Mouse (Mus musculus): Measurements from ENCODE around the gene Cep97. TPM values are rescaled to one million over a fixed set of nuclear protein-coding genes. Genes with fewer than 3 reads are reported as not detected.

Cep97 gene
- polyA plus RNA-seq, 1 experiment, result 3.0 TPM

DNA sequence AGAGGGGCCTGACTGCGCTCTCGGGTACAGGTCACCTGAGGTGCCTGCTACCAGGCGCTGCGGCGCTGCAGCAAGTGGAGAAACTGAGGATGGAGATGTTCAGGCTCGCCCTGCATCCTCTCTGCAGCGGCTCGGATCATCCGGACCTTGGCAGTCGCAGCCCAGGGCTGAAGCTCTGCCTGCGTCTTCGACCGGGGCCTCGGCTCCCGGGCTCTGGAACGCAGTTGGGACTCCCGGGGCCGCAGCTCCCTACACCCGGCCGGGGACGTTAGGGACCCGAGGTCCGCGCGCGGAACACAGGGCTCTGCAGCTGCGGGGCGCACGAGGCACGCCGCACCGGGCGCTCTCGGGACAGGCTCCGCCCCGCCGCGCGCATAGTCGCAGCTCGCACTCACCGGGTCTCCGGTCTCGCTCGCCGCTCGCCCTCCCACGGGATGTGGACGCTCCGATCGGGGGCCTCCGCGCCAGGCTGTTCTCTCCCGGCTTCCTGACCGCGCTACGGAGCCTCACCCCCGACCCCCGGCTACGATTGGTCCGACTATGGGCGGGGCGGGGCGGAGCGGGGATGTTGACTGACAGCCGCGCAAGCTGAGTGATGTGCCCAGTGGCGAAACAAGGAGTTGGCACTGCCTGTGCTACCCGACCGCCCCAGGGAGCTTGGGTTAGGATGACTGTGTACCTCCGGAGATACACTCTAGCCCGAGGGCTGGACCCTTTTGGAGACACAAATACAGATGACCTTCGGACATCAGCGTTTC is 39.6 kb downstream of the Cep97 start, which contains the start of gene Nxpe3:
Gene Nxpe3 (minus strand): TSS at position 393 of the 758 bp plus-strand sequence.
- H3K36me3 ChIP-seq (ENCODE audit: control insufficient read depth, insufficient read depth, low read length), result no peaks in the 10 kb centered on the region
- peaks cover 3% of the 10 kb centered on the region; the same call in 1 of the 2 replicates for H3K4me1 ChIP-seq (ENCODE audit: control insufficient read depth, insufficient read depth, low read length)
- peak within 1 kb of the TSS; percentile 7; the same call in 1 of the 2 replicates for H3K27ac ChIP-seq (ENCODE audit: control insufficient read depth, insufficient read depth, low read depth, low read length)
- TF ChIP-seq CTCF (IDR thresholded peaks at IDR 0.05; ENCODE audit: control insufficient read depth, insufficient read depth, insufficient replicate concordance, low read depth, low read length), result no peak
- peak; percentile 12 for TF ChIP-seq POLR2A (IDR thresholded peaks at IDR 0.05; ENCODE audit: control insufficient read depth, low read depth, low read length)
- peak within 1 kb of the TSS; percentile 84 for H3K4me3 ChIP-seq (ENCODE audit: control insufficient read depth, low read depth, low read length)
- H3K27me3 ChIP-seq (ENCODE audit: control insufficient read depth, insufficient read depth, low read length), result no peaks in the 10 kb centered on the region

DNA sequence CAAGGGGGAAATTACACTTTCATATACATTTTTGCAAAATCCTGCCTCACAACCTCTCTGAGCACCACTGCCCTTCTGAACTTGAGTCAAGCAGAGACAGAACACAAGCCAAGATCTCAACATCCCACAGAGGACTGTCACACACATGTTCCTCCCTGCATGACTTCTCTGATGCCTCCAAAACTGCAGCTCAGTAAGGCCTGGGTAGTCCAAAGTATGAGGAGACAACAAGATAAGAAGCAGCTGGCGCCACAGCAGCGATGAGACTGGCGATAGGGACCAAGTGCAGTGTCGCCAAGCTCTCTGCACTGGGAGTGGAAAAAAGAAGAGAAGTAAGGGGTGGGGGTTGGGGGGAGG is 40.1 kb downstream of the Cep97 start:
- Histone ChIP-seq H3K27ac (ENCODE audit: control insufficient read depth, insufficient read depth, low read depth, low read length) (no peak overlapping the region), H3K27me3 (ENCODE audit: control insufficient read depth, insufficient read depth, low read length) (no peaks in the 10 kb centered on the region), H3K4me3 (ENCODE audit: control insufficient read depth, low read depth, low read length) (peak overlapping the region; percentile 84), H3K36me3 (ENCODE audit: control insufficient read depth, insufficient read depth, low read length) (no peaks in the 10 kb centered on the region), H3K4me1 (ENCODE audit: control insufficient read depth, insufficient read depth, low read length) (peaks cover 3% of the 10 kb centered on the region; the same call in 1 of the 2 replicates)
- TF ChIP-seq CTCF (IDR thresholded peaks at IDR 0.05; ENCODE audit: control insufficient read depth, insufficient read depth, insufficient replicate concordance, low read depth, low read length) (no peak), POLR2A (IDR thresholded peaks at IDR 0.05; ENCODE audit: control insufficient read depth, low read depth, low read length) (no peak)

DNA sequence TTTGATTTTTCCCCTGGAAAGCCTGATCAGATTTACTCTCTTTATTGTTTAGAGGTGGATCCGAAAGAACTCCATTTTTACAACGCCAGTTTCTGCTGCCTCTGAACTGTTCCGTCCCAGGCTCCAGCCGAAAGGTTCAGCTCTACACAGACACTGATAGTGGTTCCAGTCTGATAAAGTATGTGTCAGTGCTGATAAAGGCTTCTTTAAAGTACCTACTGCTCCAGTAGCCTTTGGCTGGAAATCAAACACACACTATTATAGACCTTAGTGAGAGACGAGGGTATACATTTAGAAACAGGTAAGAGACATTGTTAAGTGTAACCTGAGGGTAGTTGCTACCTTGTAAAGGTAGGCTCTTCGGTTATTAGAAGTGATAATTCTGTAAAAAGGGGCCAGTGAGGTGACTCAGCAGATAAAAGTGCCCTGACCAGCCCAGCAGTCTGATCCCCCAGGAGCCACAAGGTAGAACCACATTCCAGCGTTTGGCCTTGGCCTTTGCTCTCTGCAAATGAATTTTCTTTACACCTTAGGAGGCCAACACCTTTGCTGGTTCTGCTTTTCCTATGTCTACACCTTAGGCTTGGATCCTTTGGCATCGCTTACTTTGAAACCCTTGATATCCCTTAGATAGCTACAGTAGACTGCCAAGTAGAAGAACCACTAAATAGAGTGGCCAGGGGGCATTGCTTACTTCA is 41.1 kb downstream of the Cep97 start:
- Histone ChIP-seq H3K4me3 (ENCODE audit: control insufficient read depth, low read depth, low read length) (peak overlapping the region; percentile 84), H3K36me3 (ENCODE audit: control insufficient read depth, insufficient read depth, low read length) (no peaks in the 10 kb centered on the region), H3K27me3 (ENCODE audit: control insufficient read depth, insufficient read depth, low read length) (no peaks in the 10 kb centered on the region), H3K27ac (ENCODE audit: control insufficient read depth, insufficient read depth, low read depth, low read length) (no peak overlapping the region), H3K4me1 (ENCODE audit: control insufficient read depth, insufficient read depth, low read length) (peaks cover 3% of the 10 kb centered on the region; the same call in 1 of the 2 replicates)
- TF ChIP-seq CTCF (IDR thresholded peaks at IDR 0.05; ENCODE audit: control insufficient read depth, insufficient read depth, insufficient replicate concordance, low read depth, low read length), result no peak
- no peak for TF ChIP-seq POLR2A (IDR thresholded peaks at IDR 0.05; ENCODE audit: control insufficient read depth, low read depth, low read length)

DNA sequence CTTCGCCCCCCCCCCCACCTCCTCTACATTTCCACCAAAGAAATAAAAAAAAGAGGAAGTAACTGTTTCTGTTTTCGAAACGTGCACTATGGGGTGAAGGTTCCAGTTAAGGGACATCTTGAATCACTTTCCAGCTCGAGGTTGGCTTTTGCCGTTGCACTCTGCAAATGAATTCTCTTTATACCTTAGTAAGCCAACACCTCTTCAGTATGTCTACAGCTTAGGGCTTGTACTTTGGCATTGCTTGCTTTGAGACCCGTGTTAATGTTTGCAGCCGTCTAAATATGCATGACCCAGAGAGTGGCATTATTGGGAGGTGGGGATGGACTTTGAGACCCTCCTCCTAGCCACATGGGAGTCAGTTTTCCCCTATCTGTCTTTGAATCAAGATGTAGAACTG is 42.2 kb downstream of the Cep97 start:
- Histone ChIP-seq H3K36me3 (ENCODE audit: control insufficient read depth, insufficient read depth, low read length) (no peaks in the 10 kb centered on the region), H3K27me3 (ENCODE audit: control insufficient read depth, insufficient read depth, low read length) (no peaks in the 10 kb centered on the region), H3K4me1 (ENCODE audit: control insufficient read depth, insufficient read depth, low read length) (peaks cover 3% of the 10 kb centered on the region; the same call in 1 of the 2 replicates), H3K27ac (ENCODE audit: control insufficient read depth, insufficient read depth, low read depth, low read length) (no peak overlapping the region), H3K4me3 (ENCODE audit: control insufficient read depth, low read depth, low read length) (no peak overlapping the region)
- TF ChIP-seq POLR2A (IDR thresholded peaks at IDR 0.05; ENCODE audit: control insufficient read depth, low read depth, low read length) (no peak), CTCF (IDR thresholded peaks at IDR 0.05; ENCODE audit: control insufficient read depth, insufficient read depth, insufficient replicate concordance, low read depth, low read length) (no peak)

DNA sequence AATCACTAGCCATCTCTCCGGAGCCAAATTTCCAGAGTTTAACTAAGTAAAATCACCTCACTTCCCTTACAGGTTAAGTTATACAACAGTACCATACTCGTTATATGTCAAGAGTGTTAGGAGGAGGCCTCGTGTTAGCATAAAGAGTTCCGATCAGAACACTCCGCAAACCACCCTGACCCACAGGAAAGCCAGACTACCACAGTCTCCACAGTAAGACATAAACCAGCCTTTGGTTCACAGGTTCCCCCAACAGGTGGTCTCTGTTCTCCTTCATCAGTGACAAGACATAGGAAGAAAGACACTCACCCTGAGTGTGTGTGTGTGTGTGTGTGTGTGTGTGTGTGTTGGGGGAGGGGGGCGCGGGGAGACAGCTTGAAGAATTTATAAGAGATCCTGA is 43.3 kb downstream of the Cep97 start:
- H3K36me3 ChIP-seq (ENCODE audit: control insufficient read depth, insufficient read depth, low read length), result no peaks in the 10 kb centered on the region
- no peak for TF ChIP-seq CTCF (IDR thresholded peaks at IDR 0.05; ENCODE audit: control insufficient read depth, insufficient read depth, insufficient replicate concordance, low read depth, low read length)
- TF ChIP-seq POLR2A (IDR thresholded peaks at IDR 0.05; ENCODE audit: control insufficient read depth, low read depth, low read length), result no peak
- no peak overlapping the region for H3K4me3 ChIP-seq (ENCODE audit: control insufficient read depth, low read depth, low read length)

DNA sequence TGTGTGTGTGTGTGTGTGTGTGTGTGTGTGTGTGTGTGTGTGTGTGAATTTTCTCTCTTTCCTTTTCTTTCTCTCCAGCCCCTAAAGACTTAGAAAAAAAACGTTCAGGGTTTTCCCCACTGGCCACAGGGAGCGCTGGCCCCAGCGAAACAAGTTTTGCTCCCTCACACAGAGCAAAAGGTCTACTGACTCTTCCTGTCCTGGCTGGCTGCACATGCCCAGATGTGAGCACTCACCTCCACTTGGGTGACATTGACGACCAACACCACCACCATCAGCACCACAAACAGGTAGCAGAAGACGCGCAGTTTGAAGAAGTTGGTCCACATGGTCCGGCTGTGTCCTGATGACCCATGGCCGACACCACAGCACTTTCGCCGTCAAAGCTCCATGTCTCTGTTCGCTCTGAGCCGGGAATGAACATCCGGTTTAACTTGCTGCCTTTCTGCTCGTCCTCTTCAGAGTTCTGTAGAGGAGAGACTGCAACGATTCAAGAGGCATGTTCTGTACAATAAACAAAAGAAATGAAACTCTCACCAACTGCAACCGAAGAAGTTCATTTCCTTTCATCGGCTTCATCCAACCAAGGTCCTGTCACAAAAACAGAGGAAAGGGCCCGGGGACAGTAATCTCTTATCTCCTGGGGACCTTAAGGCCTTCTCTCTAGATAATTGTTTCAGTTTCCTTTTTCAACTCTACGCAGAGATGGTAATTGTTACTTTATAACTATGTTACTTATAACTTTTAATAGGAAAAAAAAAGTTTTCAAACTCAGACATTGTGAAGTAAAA is 44.1 kb downstream of the Cep97 start:
- Histone ChIP-seq H3K4me3 (ENCODE audit: control insufficient read depth, low read depth, low read length) (no peak overlapping the region), H3K27me3 (ENCODE audit: control insufficient read depth, insufficient read depth, low read length) (no peaks in the 10 kb centered on the region), H3K4me1 (ENCODE audit: control insufficient read depth, insufficient read depth, low read length) (peaks cover 2% of the 10 kb centered on the region; the same call in 1 of the 2 replicates), H3K36me3 (ENCODE audit: control insufficient read depth, insufficient read depth, low read length) (no peaks in the 10 kb centered on the region), H3K27ac (ENCODE audit: control insufficient read depth, insufficient read depth, low read depth, low read length) (peak overlapping the region; percentile 18; the same call in 1 of the 2 replicates)
- TF ChIP-seq POLR2A (IDR thresholded peaks at IDR 0.05; ENCODE audit: control insufficient read depth, low read depth, low read length) (peak; percentile 48; the same call in 1 of the 2 replicates), CTCF (IDR thresholded peaks at IDR 0.05; ENCODE audit: control insufficient read depth, insufficient read depth, insufficient replicate concordance, low read depth, low read length) (no peak)

More for the DNA sequence above, 43.3 kb downstream of the Cep97 start:
- no peak overlapping the region for H3K27ac ChIP-seq (ENCODE audit: control insufficient read depth, insufficient read depth, low read depth, low read length)
- H3K27me3 ChIP-seq (ENCODE audit: control insufficient read depth, insufficient read depth, low read length), result no peaks in the 10 kb centered on the region
- H3K4me1 ChIP-seq (ENCODE audit: control insufficient read depth, insufficient read depth, low read length), result peaks cover 3% of the 10 kb centered on the region; the same call in 1 of the 2 replicates
